Mouse (Mus musculus) limb, embryonic 12.5 days (tissue): ENCODE results near the gene Cbr2. TPM values are rescaled to one million over a fixed set of nuclear protein-coding genes. Genes with fewer than 3 reads are reported as not detected.
"Not testable (repeated sequence)": the region's sequence is repeated elsewhere in the genome, so short reads cannot be mapped to it uniquely, and the experiment has no call there.

Source experiments
- ATAC-seq: fragments of 200-750 bp; cut with Nextera tagmentation; 2 replicates; pipeline ENCODE4 v1.8.0; 2017; ENCODE audit warnings: low read depth, moderate TSS enrichment; ENCODE audit not compliant: insufficient number of reproducible peaks, insufficient read depth, low FRiP score, low TSS enrichment
- H3K27ac ChIP-seq: fragments of 300-500 bp; sonication (generic); 2 replicates; pipeline ENCODE4 v1.5.1; 2016; ENCODE audit warnings: mild to moderate bottlenecking, moderate library complexity
- H3K27me3 ChIP-seq: fragments of 300-500 bp; sonication (generic); 2 replicates; pipeline ENCODE4 v1.6.1; 2016; ENCODE audit warnings: mild to moderate bottlenecking, moderate library complexity
- H3K36me3 ChIP-seq: fragments of 300-500 bp; sonication (generic); 2 replicates; pipeline ENCODE4 v1.6.1; 2016; ENCODE audit warnings: mild to moderate bottlenecking, moderate library complexity
- H3K4me1 ChIP-seq: fragments of 300-500 bp; sonication (generic); replicated peaks from 2 replicates; pipeline ENCODE4 v1.6.1; 2016
- H3K4me2 ChIP-seq: fragments of 300-500 bp; sonication (generic); 2 replicates; pipeline ENCODE4 v1.6.1; 2016; ENCODE audit warnings: mild to moderate bottlenecking, moderate library complexity
- H3K4me3 ChIP-seq: fragments of 300-500 bp; sonication (generic); replicated peaks from 2 replicates; pipeline ENCODE4 v1.5.1; 2016; ENCODE audit warnings: mild to moderate bottlenecking
- H3K9ac ChIP-seq: fragments of 300-500 bp; sonication (generic); replicated peaks from 2 replicates; pipeline ENCODE4 v1.6.1; 2016; ENCODE audit warnings: mild to moderate bottlenecking, moderate library complexity
- H3K9me3 ChIP-seq: fragments of 300-500 bp; sonication (generic); 2 replicates; pipeline ENCODE4 v1.6.1; 2016; ENCODE audit warnings: mild to moderate bottlenecking, moderate library complexity
- WGBS: fragments of 180-500 bp; shearing (Covaris S2); methylation state at CpG from one replicate; pipeline ENCODE4 v1.1.7; 2016; 5-methylcytosine and 5-hydroxymethylcytosine counted together
- polyA plus RNA-seq: library from polyadenylated mRNA; unstranded; fragments of >200 nt; fragmentation: Nextera tagmentation; extraction: Ambion mirVana; gene quantifications from 2 replicates; pipeline ENCODE4 v1.2.1, GENCODE M21; 2016

Cbr2 gene
- polyA plus RNA-seq, 1 experiment from 2014 or later, result 4.6 TPM

- Histone ChIP-seq H3K27ac (peak within 1 kb of the TSS; percentile 17; the same call in 1 of the 2 replicates), H3K27me3 (peaks cover 20% of the 10 kb centered on the region), H3K9me3 (peaks cover 22% of the 10 kb centered on the region; the same call in 1 of the 2 replicates), H3K4me2 (peak within 1 kb of the TSS; percentile 35), H3K9ac (peak within 1 kb of the TSS; percentile 23; the same call in 1 of the 2 replicates)
- H3K4me3 ChIP-seq, H3K4me1 ChIP-seq, H3K36me3 ChIP-seq, ATAC-seq: not testable (repeated sequence)
- 19% methylated on average over 14 of the region's 14 CpGs for WGBS
Measured at GRCm38 (mm10) chr11:120762672-120763041, 30.7 kb upstream of the Cbr2 start, which contains the start of gene Hmga1b. Gene Hmga1b (plus strand): TSS chr11:120762794.

- 67% methylated on average over 14 of the region's 14 CpGs for WGBS
- H3K4me3 ChIP-seq, result no peak overlapping the region
- H3K27ac ChIP-seq, result peak overlapping the region; percentile 17; the same call in 1 of the 2 replicates
- peak overlapping the region; percentile 35 for H3K4me2 ChIP-seq
- H3K4me1 ChIP-seq, result peaks cover 7% of the 10 kb centered on the region; the same call in 1 of the 2 replicates
- H3K9ac ChIP-seq, result peak overlapping the region; percentile 23; the same call in 1 of the 2 replicates
- ATAC-seq, result no peak
- H3K9me3 ChIP-seq, result peaks cover 24% of the 10 kb centered on the region; the same call in 1 of the 2 replicates
- no peaks in the 10 kb centered on the region for H3K36me3 ChIP-seq
- H3K27me3 ChIP-seq, result peaks cover 20% of the 10 kb centered on the region
Measured at GRCm38 (mm10) chr11:120761811-120762671, 30.1 kb upstream of the Cbr2 start.

DNA sequence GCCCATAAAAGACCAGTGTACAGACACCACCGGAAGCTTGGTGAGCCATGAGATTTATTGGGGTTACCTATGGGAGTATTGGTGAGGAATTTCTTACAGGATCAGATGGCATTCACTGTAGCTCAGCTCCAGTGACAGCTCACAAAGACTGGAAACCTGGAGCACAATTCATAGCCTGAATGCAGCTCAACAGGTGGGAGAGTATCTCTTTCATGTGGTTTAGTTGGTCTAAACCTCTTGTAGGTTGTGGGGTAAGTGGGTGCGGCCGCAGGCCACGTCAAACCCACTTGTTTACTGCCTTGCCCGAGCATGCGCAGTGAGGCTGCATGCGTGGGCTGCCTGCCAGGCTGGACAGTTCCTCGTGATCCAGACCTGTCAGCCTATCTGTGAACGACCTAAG is 28.3 kb upstream of the Cbr2 start:
- Histone ChIP-seq H3K4me1 (peaks cover 7% of the 10 kb centered on the region; the same call in 1 of the 2 replicates), H3K4me2 (no peak overlapping the region), H3K27me3 (peaks cover 14% of the 10 kb centered on the region), H3K27ac (no peak overlapping the region), H3K4me3 (no peak overlapping the region), H3K9ac (no peak overlapping the region), H3K36me3 (no peaks in the 10 kb centered on the region), H3K9me3 (peaks cover 30% of the 10 kb centered on the region)
- no peak for ATAC-seq
- 89% methylated on average over 9 of the region's 9 CpGs for WGBS

DNA sequence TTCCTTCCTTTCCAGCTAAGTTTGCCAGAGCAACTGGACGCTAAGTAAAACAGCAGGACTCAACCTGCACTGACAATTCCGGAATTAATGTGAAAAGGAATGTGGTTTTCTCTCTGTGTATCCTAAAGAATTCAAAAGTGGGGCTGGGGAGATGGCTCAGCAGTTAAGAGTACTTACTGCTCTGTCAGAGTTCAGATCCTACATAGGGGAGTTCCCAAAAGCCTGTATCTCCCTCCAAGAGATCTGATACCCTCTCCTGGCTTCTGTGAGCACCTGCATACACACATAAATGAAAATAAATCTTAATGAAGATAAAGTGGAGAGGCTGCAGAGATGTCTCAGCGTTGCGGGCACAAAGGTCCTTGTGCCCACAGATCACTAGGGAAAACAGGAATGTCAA is 19.7 kb upstream of the Cbr2 start:
- H3K4me2 ChIP-seq, result no peak overlapping the region
- H3K27ac ChIP-seq, result no peak overlapping the region
- H3K9ac ChIP-seq, result no peak overlapping the region
- ATAC-seq, result no peak
- H3K27me3 ChIP-seq, result no peaks in the 10 kb centered on the region
- 72% methylated on average over 4 of the region's 4 CpGs for WGBS
- H3K4me1 ChIP-seq, result no peaks in the 10 kb centered on the region
- H3K36me3 ChIP-seq, result no peaks in the 10 kb centered on the region
- H3K4me3 ChIP-seq, result no peak overlapping the region
- H3K9me3 ChIP-seq, result peaks cover 1% of the 10 kb centered on the region

GRCm38 (mm10) chr11:120749430-120749829 is 17.5 kb upstream of the Cbr2 start:
- 74% methylated on average over 8 of the region's 8 CpGs for WGBS
- no peak for ATAC-seq
- H3K27ac ChIP-seq, result no peak overlapping the region
- no peak overlapping the region for H3K4me3 ChIP-seq
- H3K4me2 ChIP-seq, result no peak overlapping the region
- H3K27me3 ChIP-seq, result no peaks in the 10 kb centered on the region
- H3K9ac ChIP-seq, result no peak overlapping the region
- no peaks in the 10 kb centered on the region for H3K36me3 ChIP-seq
- H3K4me1 ChIP-seq, result no peaks in the 10 kb centered on the region
- H3K9me3 ChIP-seq, result no peaks in the 10 kb centered on the region

GRCm38 (mm10) chr11:120747974-120748373 is 16.1 kb upstream of the Cbr2 start:
- Histone ChIP-seq H3K27me3 (no peaks in the 10 kb centered on the region), H3K4me3 (no peak overlapping the region), H3K9me3 (no peaks in the 10 kb centered on the region), H3K27ac (no peak overlapping the region), H3K4me2 (no peak overlapping the region), H3K4me1 (no peaks in the 10 kb centered on the region), H3K36me3 (no peaks in the 10 kb centered on the region), H3K9ac (no peak overlapping the region)
- ATAC-seq, result no peak
- WGBS, result 43% methylated on average over 4 of the region's 4 CpGs

- no peak overlapping the region for H3K4me3 ChIP-seq
- H3K9me3 ChIP-seq, result no peaks in the 10 kb centered on the region
- no peak overlapping the region for H3K27ac ChIP-seq
- WGBS, result 70% methylated on average over 7 of the region's 7 CpGs
- H3K4me2 ChIP-seq, result no peak overlapping the region
- no peak for ATAC-seq
- no peak overlapping the region for H3K9ac ChIP-seq
- no peaks in the 10 kb centered on the region for H3K4me1 ChIP-seq
- H3K36me3 ChIP-seq, result no peaks in the 10 kb centered on the region
- no peaks in the 10 kb centered on the region for H3K27me3 ChIP-seq
Measured at GRCm38 (mm10) chr11:120744121-120744701, 12.3 kb upstream of the Cbr2 start.

- Histone ChIP-seq H3K4me2 (no peak overlapping the region), H3K9me3 (no peaks in the 10 kb centered on the region), H3K4me1 (no peaks in the 10 kb centered on the region), H3K36me3 (no peaks in the 10 kb centered on the region), H3K4me3 (no peak overlapping the region), H3K27ac (no peak overlapping the region), H3K27me3 (no peaks in the 10 kb centered on the region; the same call in 1 of the 2 replicates), H3K9ac (no peak overlapping the region)
- ATAC-seq, result no peak
- 90% methylated on average over 5 of the region's 5 CpGs for WGBS
Measured at GRCm38 (mm10) chr11:120740981-120741380, 9.1 kb upstream of the Cbr2 start.

DNA sequence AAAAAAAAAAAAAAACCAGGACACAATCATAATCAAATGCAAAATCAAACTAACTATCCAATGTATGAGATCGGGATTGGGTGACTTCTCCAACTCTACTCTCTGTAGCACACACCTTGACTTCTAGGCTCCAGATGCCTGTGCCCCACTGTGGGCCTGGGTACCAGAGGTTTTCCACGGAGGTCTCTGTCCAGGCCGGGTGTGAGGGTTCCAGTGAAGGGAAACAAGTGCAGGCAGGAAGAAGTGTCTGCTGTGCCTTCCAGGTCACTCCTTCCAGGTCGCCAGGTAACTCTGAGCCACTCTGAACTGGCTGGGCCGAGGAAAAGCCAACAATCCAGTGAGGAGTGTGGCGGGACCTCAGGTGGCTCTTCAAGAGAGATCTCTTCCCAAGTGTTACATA is 4.5 kb upstream of the Cbr2 start:
- Histone ChIP-seq H3K27me3 (no peaks in the 10 kb centered on the region; the same call in 1 of the 2 replicates), H3K4me3 (no peak overlapping the region), H3K36me3 (no peaks in the 10 kb centered on the region), H3K4me2 (no peak overlapping the region), H3K4me1 (no peaks in the 10 kb centered on the region; the same call in 1 of the 2 replicates), H3K9ac (no peak overlapping the region), H3K9me3 (no peaks in the 10 kb centered on the region), H3K27ac (no peak overlapping the region)
- ATAC-seq, result no peak
- WGBS, result 76% methylated on average over 6 of the region's 6 CpGs

GRCm38 (mm10) chr11:120733521-120733920 is 1.6 kb upstream of the Cbr2 start:
- no peak overlapping the region for H3K4me2 ChIP-seq
- peaks cover 3% of the 10 kb centered on the region; the same call in 1 of the 2 replicates for H3K27me3 ChIP-seq
- no peak overlapping the region for H3K9ac ChIP-seq
- peaks cover 9% of the 10 kb centered on the region for H3K4me1 ChIP-seq
- H3K27ac ChIP-seq, result no peak overlapping the region
- no peak overlapping the region for H3K4me3 ChIP-seq
- no peaks in the 10 kb centered on the region for H3K36me3 ChIP-seq
- ATAC-seq, result no peak
- WGBS, result 69% methylated on average over 6 of the region's 6 CpGs
- H3K9me3 ChIP-seq, result no peaks in the 10 kb centered on the region

GRCm38 (mm10) chr11:120731395-120731794 is 519 bp downstream of the Cbr2 start:
- no peaks in the 10 kb centered on the region for H3K36me3 ChIP-seq
- H3K9me3 ChIP-seq, result no peaks in the 10 kb centered on the region
- no peak overlapping the region for H3K4me2 ChIP-seq
- peaks cover 3% of the 10 kb centered on the region; the same call in 1 of the 2 replicates for H3K27me3 ChIP-seq
- ATAC-seq, result no peak
- 89% methylated on average over 1 of the region's 1 CpGs for WGBS
- peaks cover 15% of the 10 kb centered on the region for H3K4me1 ChIP-seq
- no peak overlapping the region for H3K9ac ChIP-seq
- peak overlapping the region; percentile 78 for H3K27ac ChIP-seq
- H3K4me3 ChIP-seq, result no peak overlapping the region
